Comparison of ENCODE assay signal across 32 mouse cellular contexts in genomic region chr11:75968761-75969160, GRCm38 (mm10). TPM values are rescaled to one million over a fixed set of nuclear protein-coding genes. Genes with fewer than 3 reads are reported as not detected.
"Had no signal": no experiment of that assay in that cellular context is flagged by ENCODE, and none has a peak within 500 bp of the region (broad histone marks: within the 10 kb centered on the region; RNA-seq: fewer than 3 reads in every experiment).

No protein-coding gene starts in this region.

- ATAC-seq: liver, embryonic 12.5 days; liver, postnatal 0 days; lung, postnatal 0 days; midbrain, embryonic 13.5 days; midbrain, embryonic 15.5 days had no signal

- H3K4me2 ChIP-seq: limb, embryonic 12.5 days; limb, embryonic 13.5 days; limb, embryonic 15.5 days; liver, embryonic 11.5 days; liver, embryonic 12.5 days; liver, embryonic 13.5 days; liver, embryonic 15.5 days; lung, embryonic 14.5 days; lung, embryonic 15.5 days; midbrain, embryonic 12.5 days; midbrain, embryonic 13.5 days; midbrain, embryonic 15.5 days had no signal

- H3K9me3 ChIP-seq: limb, embryonic 10.5 days; limb, embryonic 12.5 days; limb, embryonic 13.5 days; limb, embryonic 15.5 days; liver, embryonic 12.5 days; liver, embryonic 13.5 days; liver, embryonic 15.5 days; lung, embryonic 15.5 days; midbrain, embryonic 10.5 days; midbrain, embryonic 12.5 days; midbrain, embryonic 13.5 days; midbrain, embryonic 15.5 days had no signal

- H3K9ac ChIP-seq: limb, embryonic 12.5 days; limb, embryonic 13.5 days; limb, embryonic 15.5 days; liver, embryonic 12.5 days; liver, embryonic 13.5 days; liver, embryonic 14.5 days; liver, embryonic 15.5 days; liver, postnatal 0 days; lung, embryonic 14.5 days; lung, embryonic 15.5 days; midbrain, embryonic 12.5 days; midbrain, embryonic 13.5 days; midbrain, embryonic 15.5 days had no signal

- H3K36me3 ChIP-seq: limb, embryonic 10.5 days; limb, embryonic 12.5 days; limb, embryonic 13.5 days; limb, embryonic 15.5 days; liver, embryonic 12.5 days; liver, embryonic 13.5 days; liver, embryonic 15.5 days; lung, embryonic 15.5 days; midbrain, embryonic 10.5 days; midbrain, embryonic 12.5 days; midbrain, embryonic 13.5 days; midbrain, embryonic 15.5 days had no signal

- DNase-seq: left cerebral cortex, postnatal 4 days; liver; liver, embryonic 13.5 days; lung, adult 18-20 months; lung, adult 2 months; lung, embryonic 14.5 days; lung, postnatal 10 days; lung, postnatal 14 days; lung, postnatal 36 days; lung, postnatal 4 days; midbrain, embryonic 14.5 days had no signal

- H3K27ac ChIP-seq: left cerebral cortex, adult 2 months; limb, embryonic 10.5 days; limb, embryonic 12.5 days; limb, embryonic 13.5 days; limb, embryonic 15.5 days; liver, embryonic 12.5 days; liver, embryonic 13.5 days; liver, embryonic 14.5 days; liver, embryonic 15.5 days; lung, embryonic 15.5 days; macrophage; midbrain, embryonic 10.5 days; midbrain, embryonic 12.5 days; midbrain, embryonic 13.5 days; midbrain, embryonic 15.5 days had no signal

- H3K4me3 ChIP-seq: left cerebral cortex, adult 2 months; limb, embryonic 10.5 days; limb, embryonic 12.5 days; limb, embryonic 13.5 days; limb, embryonic 15.5 days; liver, embryonic 12.5 days; liver, embryonic 13.5 days; liver, embryonic 15.5 days; lung, embryonic 15.5 days; megakaryocyte, embryonic 14.5 days; midbrain, embryonic 10.5 days; midbrain, embryonic 12.5 days; midbrain, embryonic 13.5 days; midbrain, embryonic 15.5 days; myocyte had no signal

RNA-seq across cellular contexts. Expression of gene Rph3al, which starts 30.5 kb away (rescaled TPM):
- polyA plus RNA-seq: macrophage had no signal

RNA-seq across cellular contexts. Expression of gene 1700016K19Rik, which starts 31.0 kb away (rescaled TPM):
- polyA plus RNA-seq: liver, embryonic 11.5 days; liver, embryonic 12.5 days; liver, embryonic 13.5 days; liver, embryonic 14.5 days; liver, embryonic 15.5 days; liver, embryonic 16.5 days; liver, postnatal 0 days; macrophage; neural tube, embryonic 11.5 days had no signal
